Mouse (Mus musculus) cortical plate, adult 2 months (tissue): Measurements from ENCODE around the gene Sox2. TPM values are rescaled to one million over a fixed set of nuclear protein-coding genes. Genes with fewer than 3 reads are reported as not detected.
A peak's percentile ranks its signal among the peaks of the same experiment; 100 is the strongest.

ENCODE experiments used
- H3K27ac ChIP-seq: fragments of 200-500 bp; 2 replicates; pipeline ENCODE4 v1.5.1; 2012; ENCODE audit warnings: low read length, control low read depth, inconsistent platforms; ENCODE audit not compliant: insufficient read depth
- H3K4me1 ChIP-seq: fragments of 200-500 bp; 2 replicates; pipeline ENCODE4 v1.6.1; 2011; ENCODE audit warnings: low read length; ENCODE audit not compliant: control insufficient read depth, insufficient read depth
- H3K4me3 ChIP-seq: fragments of 200-500 bp; 2 replicates; pipeline ENCODE4 v1.5.1; 2011; ENCODE audit warnings: mild to moderate bottlenecking, low read length, control low read depth; ENCODE audit not compliant: insufficient read depth
- CTCF ChIP-seq: fragments of 200-500 bp; IDR thresholded peaks from 2 replicates; pipeline ENCODE4 v1.5.1; 2011; ENCODE audit warnings: mild to moderate bottlenecking, control low read depth, low read length; ENCODE audit not compliant: insufficient read depth; ENCODE audit errors: extremely low read depth
- POLR2A ChIP-seq: fragments of 200-500 bp; IDR thresholded peaks from 2 replicates; pipeline ENCODE4 v1.6.1; 2011; ENCODE audit warnings: mild to moderate bottlenecking, low read length, control low read depth; ENCODE audit not compliant: insufficient read depth; ENCODE audit errors: extremely low read depth
- polyA plus RNA-seq: library from polyadenylated mRNA; depleted of rRNA; stranded (reverse); fragments of >200 nt; gene quantifications from 2 replicates; pipeline ENCODE4 v1.2.3, GENCODE M21; 2012

Gene Sox2
- polyA plus RNA-seq, 1 experiment: 30.5 TPM

DNA sequence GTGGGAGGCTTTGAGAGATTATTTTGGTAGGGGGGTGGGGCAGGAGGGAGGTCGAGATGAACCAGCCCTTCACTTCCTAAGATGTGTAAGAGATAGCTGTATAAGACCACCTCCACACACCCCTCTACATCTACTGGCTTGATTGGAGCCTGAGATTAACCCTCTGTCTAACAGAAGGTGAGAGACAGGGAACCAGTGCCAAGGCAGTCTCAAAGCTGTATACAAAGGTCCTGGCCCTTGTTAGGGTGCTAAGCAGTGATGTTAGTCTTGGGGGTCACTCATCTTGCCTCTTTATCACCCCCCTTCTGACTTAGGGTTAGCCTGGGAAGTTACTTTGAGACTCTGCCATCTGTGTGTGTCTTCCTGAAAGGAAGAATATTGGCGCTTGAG, 7.5 kb downstream of the Sox2 start:
- H3K4me3 ChIP-seq: no peak overlapping the region
- TF ChIP-seq POLR2A (no peak), CTCF (no peak)
- H3K27ac ChIP-seq: 0 out of 2 replicates have a peak overlapping the region, but pooled peaks have one; percentile 92
- no peaks in the 10 kb centered on the region for H3K4me1 ChIP-seq

DNA sequence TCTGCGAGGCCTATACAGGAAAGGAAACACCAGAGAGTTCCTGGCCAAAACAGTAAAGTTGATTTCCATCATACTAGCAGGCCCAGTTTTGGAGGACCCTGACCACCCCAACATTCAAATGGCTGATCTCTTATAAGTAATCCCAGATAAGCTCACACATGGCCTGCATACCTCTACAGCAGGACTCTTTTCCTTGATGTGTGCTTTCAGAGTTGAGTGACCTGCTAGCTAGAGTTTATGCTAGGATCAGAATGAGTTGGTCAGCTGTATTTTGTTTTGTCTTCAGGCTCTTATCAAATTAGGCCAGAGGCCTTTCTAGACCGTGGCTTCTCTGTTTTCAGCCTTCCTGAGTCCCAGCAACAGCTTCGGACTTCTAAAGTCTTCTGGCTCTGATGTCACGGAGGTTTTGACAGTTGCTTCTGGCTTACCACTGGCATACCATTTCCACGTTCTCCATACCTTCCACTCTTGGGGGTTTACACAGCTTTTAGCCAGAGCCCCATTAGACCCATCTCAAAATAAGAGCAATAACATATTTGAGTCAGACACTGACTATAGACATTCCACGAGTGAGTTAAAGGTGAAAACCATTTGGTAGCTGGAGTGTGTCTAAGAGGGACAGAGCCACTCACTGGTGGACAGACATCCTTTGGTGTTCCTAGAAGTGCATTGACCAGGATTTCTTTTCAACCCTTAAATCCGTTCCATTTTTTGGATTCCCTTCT, 8.2 kb downstream of the Sox2 start:
- TF ChIP-seq POLR2A (no peak), CTCF (no peak)
- no peak overlapping the region for H3K4me3 ChIP-seq
- H3K27ac ChIP-seq: peak overlapping the region; percentile 66; the same call in 1 of the 2 replicates
- H3K4me1 ChIP-seq: no peaks in the 10 kb centered on the region

DNA sequence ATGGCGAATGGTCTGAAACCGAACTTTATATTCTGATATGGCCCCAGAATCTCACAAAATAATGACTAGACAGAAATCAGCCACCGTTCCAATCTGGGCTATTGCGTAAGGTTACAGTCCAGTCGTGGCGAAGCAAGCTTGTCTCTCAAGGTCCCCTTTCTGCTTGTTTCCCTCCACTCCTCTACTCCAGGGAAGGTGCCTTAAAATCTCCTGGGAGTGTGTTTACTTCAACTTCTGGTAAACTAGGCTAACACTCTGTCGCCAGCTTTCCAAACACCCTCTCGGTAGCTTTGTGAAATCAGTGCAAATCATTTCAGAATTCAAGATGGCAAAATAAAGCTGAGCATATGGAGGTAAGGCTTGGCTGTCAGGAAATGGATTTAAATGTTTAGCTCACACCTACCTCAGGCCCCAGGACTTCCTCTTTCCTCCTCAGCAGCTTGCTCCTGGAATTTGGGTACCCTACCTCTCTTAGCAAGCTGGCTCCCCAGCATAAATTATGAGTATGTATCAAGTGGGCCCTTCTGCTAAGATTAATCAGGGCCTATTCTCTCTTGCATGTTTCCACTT, 8.8 kb downstream of the Sox2 start:
- Histone ChIP-seq H3K4me1 (no peaks in the 10 kb centered on the region), H3K27ac (peak overlapping the region; percentile 66; the same call in 1 of the 2 replicates), H3K4me3 (no peak overlapping the region)
- TF ChIP-seq POLR2A (no peak), CTCF (no peak)

DNA sequence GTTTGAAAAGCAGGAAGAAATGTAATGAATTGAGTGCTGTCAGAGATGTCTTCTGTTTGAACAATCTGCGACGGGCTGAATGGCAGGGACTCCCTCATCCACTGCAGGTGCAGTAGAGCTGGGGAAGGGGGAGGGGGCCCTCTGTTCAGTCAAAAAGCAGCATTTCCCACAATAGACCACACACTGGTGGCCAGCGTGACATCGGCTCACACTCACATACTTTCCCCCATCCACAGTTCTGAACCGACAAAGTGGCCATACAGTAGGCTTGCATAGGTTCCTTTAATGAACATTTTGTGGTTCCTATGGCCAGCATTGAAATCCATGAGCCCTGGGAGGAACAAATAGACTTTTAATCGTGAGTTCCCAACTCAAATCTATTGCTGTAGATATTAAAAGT, 9.7 kb downstream of the Sox2 start:
- Histone ChIP-seq H3K4me3 (no peak overlapping the region), H3K27ac (peak overlapping the region; percentile 60), H3K4me1 (no peaks in the 10 kb centered on the region)
- no peak for TF ChIP-seq POLR2A
- no peak for TF ChIP-seq CTCF

DNA sequence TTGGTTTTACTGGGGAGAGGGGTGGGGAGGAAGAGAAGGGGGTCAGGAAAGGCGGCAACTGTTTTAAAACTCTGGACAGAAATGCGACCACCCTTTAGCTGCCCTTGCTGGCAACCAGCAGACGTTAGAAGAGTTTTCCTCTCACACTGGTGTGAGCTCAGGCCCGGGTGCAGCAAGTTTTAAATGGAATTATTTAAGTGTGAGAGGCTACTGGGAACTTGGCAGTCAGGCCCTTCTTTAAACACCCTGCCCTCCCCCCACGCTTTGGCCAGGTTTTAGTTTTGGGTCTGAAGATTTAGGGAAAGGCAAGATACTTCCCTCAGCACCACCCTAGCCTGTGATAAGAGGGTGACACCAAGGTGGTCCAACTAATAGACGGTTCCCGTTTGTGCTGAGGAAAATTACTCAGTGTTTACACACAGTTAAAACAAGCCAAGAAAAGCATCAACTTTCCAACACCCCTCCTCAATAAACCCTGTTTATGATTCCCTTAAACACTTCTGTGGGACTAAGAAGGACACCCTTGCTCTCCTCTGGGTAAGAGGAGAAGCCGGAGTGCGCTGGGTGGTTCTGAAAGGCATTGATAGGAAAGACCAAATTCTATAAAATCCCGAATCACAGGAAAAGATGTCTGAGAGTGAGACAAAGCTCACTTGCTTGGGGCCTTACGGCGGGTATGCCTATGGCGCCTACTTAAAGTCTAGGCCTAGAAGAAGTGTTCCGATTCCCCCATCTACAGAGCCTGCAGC, 10.5 kb downstream of the Sox2 start:
- no peak overlapping the region for H3K4me3 ChIP-seq
- no peaks in the 10 kb centered on the region for H3K4me1 ChIP-seq
- peak overlapping the region; percentile 54 for H3K27ac ChIP-seq

DNA sequence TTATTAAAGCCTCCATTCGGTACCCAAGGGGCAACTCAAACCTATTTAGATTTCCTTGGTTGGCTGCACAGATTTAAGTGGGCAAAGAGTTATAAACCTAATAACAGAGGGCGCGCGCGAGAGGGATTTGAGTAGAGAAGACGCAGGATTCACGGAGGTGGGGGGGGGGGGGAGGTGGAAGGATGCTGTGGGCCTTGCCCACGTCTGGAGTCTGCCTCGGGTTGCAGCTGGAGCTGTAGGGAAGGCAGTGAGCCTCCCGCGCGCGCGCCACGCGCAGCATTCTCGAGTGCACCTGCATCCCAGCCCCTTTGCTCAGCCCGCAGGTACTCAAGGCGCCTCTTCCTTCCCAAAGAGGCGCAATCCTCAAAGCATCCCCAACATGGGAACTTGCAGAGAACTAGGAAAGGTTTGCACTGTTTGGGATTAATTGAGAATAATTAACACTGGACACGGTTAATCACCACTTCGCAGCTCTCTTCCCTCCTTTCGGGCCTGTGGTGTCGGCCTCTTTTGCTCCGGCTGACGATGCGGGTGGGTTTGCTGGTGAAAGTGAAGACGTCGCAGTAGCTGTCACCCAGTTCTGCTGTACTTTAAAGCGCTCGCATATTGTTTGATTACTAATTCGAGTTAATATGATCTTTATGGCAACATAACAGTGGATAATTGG, 11.3 kb downstream of the Sox2 start:
- Histone ChIP-seq H3K4me1 (no peaks in the 10 kb centered on the region), H3K4me3 (no peak overlapping the region), H3K27ac (peak overlapping the region; percentile 86; the same call in 1 of the 2 replicates)
- TF ChIP-seq POLR2A (no peak), CTCF (no peak)

More for the DNA sequence above, 10.5 kb downstream of the Sox2 start:
- TF ChIP-seq POLR2A (no peak), CTCF (no peak)

DNA sequence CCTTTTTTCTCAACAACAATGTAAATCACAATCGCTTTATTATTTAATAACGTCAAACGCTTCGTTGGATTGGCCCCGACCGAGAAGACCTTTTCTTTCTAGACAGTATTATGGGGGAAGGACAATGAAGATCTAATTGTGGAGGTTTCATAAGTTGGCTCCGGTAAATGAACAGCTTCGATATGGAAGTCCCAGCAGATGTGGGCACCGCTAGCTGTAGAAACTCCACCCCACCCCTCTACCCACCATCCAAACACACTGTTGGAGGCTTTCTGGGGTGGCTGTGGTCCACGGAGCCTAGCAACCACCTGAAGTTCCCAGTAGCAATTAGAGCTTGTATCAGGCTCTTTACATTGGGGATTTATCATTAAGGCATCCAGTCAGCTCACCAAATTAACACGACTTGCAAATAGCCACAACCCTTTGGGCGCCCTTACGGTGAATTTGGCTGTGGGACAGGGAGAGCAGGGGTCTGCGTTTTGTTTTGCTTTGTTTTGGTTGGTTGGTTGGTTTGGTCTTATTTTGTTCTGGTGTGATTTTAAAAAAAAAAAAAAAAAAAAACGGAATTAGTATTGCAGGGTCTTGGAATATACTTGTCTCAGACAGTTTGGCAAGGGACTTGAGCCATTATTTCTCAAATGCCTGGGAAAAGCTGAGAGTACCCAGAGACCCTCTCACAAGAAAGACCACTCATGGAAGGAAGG, 12.0 kb downstream of the Sox2 start:
- peak overlapping the region; percentile 97 for H3K27ac ChIP-seq
- TF ChIP-seq CTCF (no peak), POLR2A (no peak)
- peak overlapping the region; percentile 37; the same call in 1 of the 2 replicates for H3K4me3 ChIP-seq
- no peaks in the 10 kb centered on the region for H3K4me1 ChIP-seq

DNA sequence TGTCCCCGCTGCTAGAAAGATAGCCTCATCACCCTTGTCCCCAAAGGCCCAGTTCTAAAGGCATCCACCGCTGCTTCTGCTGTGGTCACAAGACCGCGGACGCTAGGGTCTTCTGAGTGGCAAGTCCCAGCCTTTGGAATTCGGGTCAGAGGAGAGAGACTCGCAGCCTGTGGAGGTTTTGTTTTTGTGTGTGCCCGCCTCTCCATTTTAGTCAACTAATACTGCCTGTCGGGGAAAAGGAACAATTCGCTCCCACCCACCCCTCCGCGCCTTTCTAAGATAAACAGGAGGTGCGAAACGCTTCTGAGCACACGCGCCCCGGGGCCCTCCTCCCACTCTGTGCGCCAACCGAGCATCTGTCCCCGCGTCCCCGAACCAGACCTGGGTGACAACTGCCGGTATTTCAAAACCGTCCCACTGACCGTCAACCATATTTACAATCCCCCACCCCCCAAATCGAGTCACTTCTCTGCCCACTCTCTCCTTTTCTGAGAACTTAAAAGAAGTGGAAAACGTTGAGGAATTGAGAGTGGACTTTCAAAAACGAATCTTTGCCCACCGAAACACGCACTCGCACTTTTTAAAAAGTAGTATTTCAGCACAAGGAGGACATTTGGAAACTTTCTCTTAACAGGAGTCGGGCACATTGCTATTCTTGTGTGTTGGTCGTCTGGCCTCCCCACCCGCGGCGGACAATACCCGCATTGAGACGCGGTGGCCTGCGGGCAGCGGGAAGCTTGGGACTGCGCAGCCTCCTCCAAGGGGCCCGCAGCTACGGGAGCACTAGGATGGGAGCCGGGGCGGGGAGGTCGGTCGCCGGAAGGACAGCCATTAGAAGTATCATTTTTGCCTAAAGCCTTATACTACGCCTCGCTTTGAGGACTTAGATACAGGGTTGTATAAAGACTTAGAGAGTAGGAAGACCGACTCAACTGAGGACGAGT, 12.8 kb downstream of the Sox2 start:
- Histone ChIP-seq H3K4me1 (no peaks in the 10 kb centered on the region), H3K27ac (peak overlapping the region; percentile 97), H3K4me3 (peak overlapping the region; percentile 37)
- no peak for TF ChIP-seq CTCF
- no peak for TF ChIP-seq POLR2A
